Mouse (Mus musculus) erythroblast, adult 5-6 weeks (primary cell): Measurements from ENCODE around the gene Thsd1. TPM values are rescaled to one million over a fixed set of nuclear protein-coding genes. Genes with fewer than 3 reads are reported as not detected.
A peak's percentile ranks its signal among the peaks of the same experiment; 100 is the strongest.

ENCODE experiments used
- ATAC-seq: replicated peaks from 2 replicates; pipeline ENCODE4 v1.8.0; 2016; ENCODE audit warnings: moderate number of reproducible peaks, mild to moderate bottlenecking, moderate TSS enrichment, inconsistent platforms; ENCODE audit not compliant: poor library complexity, low FRiP score, severe bottlenecking
- total RNA-seq, 2 experiments: library from RNA; stranded (forward) in 1 of 2; stranded (reverse) in 1 of 2; fragments of 150-400 nt in 1 of 2; fragments of 200-764, 138-1000 nt in 1 of 2; gene quantifications; 2 replicates each; pipeline versions ENCODE4 v1.2.3 to v1.2.4; 2015 to 2017; ENCODE audit warnings: low replicate concordance in 2 of 2

Thsd1 gene
- total RNA-seq (2015; ENCODE audit: low replicate concordance): 0.21 and 0.58 TPM in 2 replicates
- total RNA-seq (2017; ENCODE audit: low replicate concordance): 0.28 TPM in 1 of 2 replicates, not detected in the other

DNA sequence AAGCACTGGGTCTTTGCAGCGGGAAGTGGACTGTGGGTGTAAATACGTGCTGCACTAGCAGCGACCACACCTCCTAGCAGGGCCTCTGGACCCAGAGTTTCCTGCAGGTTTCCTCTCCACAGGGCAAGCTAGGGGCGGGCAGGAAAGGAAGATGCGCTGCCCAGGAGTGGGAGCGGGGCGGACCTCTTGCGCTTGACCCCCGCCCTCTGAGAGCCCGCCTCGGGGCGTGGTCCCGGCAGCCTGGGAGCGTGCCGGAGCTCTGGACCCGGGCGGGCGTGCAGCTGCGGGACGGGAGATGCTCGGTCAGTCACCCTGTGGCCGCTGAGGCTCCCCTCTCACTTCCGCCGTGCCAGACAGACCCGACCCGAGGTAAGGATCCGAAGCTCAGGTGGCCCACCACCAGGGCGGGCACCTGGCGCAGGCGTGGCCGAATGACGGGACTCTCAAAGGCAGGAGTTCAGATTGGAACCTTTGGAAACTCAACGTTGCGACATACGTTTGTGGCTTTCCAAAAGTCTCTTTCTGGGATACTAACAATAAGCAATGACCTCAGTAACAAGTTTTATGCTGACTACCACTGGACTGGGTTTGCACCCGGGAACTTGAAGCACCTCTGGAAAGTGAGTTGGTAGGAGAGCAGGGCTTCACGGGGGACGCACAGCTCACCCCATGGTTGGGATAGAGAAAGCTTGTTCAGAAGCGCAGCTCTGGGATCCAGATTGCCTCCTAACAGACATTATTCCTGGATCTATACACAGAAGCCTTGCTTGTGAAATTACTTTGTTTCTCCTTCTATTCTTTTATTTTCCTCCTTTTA lies at the start of gene Thsd1:
Gene Thsd1, plus strand, starts transcription at position 253 of the 817 bp plus-strand sequence.
- ATAC-seq: no peak

GRCm38 (mm10) chr8:22184884-22185283 lies 42.2 kb upstream of the Thsd1 start:
- ATAC-seq: peak; percentile 90

DNA sequence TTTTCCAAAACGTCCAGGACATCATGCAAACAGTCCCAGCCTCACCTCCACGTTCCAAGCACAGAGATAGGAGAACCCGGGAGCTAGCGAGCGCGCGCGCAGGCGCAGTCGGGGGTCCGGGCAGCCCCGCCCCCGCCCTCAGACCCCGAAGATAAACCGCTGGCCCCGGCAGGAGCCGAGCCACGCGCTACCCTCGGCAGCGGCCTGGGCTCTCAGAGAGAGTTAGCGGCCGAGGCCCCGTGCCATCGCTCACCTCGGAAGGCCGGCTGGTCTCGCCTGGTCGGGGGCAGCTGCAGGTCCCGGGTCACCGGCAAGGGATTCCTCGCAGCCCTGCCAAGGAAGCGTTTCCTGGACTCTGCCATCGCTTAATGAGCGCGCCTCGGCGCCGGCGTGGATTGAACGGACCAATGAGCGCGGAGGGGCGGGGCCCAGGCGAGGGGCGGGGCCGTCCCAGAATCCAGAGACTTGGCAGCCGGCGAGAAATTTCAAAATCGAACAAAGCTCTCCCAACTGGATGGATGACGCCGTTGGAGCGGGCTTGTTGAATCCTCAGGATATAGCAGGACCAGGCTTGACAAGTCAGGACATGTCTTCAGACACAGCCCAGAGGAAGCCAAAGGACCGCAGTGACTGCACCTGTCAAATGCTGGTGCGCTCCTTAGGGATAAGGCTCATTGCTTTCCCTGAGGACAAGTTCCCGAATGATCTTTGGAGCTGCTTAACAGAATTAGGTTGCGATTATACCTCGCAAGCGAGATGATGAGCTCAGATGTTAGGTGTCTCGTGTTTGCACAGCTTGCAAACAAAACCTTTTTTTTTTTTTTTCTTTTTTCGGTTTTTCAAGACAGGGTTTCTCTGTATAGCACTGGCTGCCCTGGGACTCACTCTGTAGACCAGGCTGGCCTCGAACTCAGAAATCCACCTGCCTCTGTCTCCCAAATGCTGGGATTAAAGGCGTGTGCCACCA lies 41.4 kb upstream of the Thsd1 start, which contains the start of gene Ckap2:
Gene Ckap2, minus strand, starts transcription at position 389 of the 967 bp plus-strand sequence.
- peak; percentile 91 for ATAC-seq

DNA sequence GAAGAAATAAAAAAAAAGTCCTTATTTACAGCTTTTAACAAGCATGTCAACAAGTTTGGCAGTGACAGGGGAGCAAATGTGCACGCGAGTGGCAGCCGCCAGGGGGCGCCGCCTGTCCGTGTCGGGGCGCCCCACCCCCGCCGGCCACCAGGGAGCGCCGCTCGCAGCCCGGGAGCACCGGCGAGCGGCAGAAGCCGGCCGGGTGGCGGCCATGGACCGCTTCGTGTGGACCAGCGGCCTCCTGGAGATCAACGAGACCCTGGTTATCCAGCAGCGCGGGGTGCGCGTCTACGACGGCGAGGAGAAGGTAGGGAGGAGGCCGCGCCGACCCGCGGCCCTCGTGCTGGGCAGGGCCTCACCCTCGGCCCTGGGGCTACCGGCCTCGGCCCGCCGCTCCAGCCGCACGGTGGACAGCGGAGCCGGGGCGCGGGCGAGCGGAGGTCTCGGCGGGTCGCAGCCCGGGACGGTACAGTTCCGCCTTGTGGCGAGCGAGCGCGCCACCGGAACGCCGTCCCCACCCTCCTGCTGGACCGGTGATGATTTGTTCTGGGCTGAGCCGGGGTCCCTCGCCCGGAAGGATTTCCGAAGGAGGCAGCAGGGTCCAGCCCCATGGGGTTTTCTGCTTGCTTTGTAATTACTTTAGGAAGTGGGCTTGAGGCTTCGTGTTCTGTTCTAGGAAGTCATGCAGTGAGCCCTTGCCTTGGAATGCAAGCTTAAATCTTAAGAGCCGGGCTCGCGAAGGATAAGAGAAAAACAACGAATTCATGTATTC lies 34.3 kb upstream of the Thsd1 start, which contains the start of gene Vps36:
Gene Vps36, plus strand, starts transcription at position 150 of the 772 bp plus-strand sequence.
- peak; percentile 92 for ATAC-seq

DNA sequence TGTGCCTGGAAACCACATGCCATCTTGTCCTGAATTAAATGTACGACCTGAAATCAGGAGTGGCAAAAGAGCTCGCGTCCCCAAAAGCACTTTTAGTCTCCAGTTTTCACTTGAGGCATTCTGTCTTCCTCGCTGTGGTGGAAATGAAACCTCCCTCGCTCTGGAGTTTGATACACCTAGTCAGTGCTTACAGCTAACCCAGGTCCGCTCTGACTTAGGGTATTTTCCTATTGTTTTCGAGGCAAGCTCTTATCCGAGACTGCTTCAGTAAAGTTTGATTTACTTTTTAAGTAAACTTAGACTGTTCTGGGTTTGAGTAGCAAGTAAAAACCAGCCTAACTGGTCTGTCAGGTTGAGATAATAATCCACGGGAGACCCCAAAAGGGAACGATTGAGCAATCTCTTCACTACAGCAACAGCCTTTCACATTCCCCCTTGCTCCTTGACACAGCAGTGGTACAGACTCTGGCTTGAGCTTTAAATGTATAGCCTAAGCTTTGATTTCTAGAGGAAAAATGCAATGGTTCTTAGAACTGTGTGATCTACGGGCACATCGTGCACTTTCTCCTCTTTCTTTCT lies 33.6 kb upstream of the Thsd1 start:
- peak; percentile 63 for ATAC-seq

DNA sequence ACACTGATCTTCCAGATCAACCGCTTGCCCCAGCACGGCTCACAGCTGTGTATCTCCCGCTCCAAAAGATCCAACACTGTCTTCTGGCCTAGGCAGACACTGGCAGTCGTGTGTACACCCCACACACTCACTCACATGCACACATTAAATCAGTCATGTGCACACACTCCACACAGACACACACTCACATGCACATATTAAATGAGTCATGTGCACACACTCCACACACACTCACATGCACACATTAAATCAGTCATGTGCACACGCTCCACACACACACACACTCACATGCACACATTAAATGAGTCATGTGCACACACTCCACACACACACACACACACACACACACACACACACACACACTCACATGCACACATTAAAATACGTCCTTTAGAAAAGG lies 29.2 kb upstream of the Thsd1 start:
- ATAC-seq: no peak

- peak; percentile 46; the same call in 1 of the 2 replicates for ATAC-seq
Measured at GRCm38 (mm10) chr8:22199481-22199880, 27.6 kb upstream of the Thsd1 start.

GRCm38 (mm10) chr8:22207535-22207934 lies 19.6 kb upstream of the Thsd1 start:
- ATAC-seq: no peak

- ATAC-seq: no peak
Measured at GRCm38 (mm10) chr8:22209012-22209411, 18.1 kb upstream of the Thsd1 start.

DNA sequence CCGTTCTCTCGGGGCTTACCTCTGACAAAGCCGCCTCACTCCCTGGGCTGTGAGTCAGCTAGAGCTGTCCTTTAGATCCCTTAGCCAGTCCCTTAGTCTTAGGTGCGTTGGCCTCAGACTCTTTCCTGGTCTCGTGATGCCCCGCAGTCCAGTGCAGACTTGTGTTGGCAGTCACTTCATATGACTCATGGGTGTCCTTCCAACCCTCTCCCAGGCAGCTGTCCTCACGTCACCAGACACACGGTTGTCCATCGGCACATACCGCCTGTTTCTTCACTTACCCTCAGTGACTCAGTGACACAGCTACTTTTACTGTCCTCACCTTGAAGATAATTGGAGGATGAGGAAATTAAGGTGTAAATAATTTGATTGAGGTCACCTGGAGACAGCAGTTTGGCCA lies 12.3 kb upstream of the Thsd1 start:
- no peak for ATAC-seq

- no peak for ATAC-seq
Measured at GRCm38 (mm10) chr8:22226361-22226760, 752 bp upstream of the Thsd1 start.

GRCm38 (mm10) chr8:22228621-22229020 lies 1.5 kb downstream of the Thsd1 start:
- no peak for ATAC-seq

DNA sequence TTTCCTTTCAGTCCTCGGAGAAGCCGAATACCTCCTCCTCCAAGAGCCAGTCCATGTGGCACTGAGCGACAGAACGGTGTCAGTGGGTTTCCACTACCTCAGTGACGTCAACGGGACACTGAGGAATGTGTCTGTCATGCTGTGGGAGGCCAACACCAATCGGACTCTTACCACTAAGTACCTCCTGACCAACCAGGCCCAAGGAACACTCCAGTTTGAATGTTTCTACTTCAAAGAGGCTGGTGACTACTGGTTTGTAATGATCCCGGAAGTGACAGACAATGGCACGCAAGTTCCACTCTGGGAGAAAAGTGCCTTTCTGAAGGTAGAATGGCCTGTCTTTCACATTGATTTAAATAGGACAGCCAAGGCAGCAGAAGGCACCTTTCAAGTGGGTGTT lies 15.9 kb downstream of the Thsd1 start:
- ATAC-seq: no peak

DNA sequence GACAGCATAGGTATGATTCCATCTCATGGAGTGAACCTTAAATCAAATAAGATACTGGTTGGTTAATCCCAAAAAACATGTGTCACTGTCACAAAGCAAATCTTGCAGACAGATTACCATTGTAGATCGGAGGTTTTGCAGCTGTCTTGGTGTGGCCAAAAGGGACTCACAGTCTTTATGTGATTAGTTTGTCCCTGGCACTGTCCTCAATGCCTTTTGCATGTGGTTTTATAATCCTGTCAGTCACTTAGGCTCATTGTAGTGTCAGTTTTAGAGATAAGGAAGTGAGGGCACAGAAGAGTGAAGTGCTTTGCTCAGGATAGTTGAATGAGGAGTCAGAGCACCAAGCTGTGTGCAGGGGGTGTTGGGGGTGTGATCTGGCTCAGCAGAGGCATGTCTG lies 18.6 kb downstream of the Thsd1 start:
- no peak for ATAC-seq

DNA sequence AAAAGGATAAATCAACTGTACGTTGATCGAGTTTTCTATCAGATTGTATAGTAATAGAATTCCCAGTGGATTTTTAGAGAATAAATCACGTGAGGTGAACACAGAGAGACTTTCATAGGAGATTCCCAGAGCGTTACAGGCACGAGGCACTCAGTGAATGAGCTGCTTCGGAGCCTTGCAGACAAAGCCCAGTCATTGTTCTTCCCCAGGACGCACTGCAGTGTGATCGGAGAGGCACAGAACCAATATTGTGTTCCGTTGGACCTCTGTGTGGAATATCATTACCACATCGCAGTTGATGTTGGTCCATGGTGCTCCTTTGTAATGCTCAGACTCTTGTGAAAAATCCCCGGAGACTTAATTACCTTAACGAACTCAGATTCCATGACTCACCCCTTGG lies 20.8 kb downstream of the Thsd1 start:
- ATAC-seq: no peak

DNA sequence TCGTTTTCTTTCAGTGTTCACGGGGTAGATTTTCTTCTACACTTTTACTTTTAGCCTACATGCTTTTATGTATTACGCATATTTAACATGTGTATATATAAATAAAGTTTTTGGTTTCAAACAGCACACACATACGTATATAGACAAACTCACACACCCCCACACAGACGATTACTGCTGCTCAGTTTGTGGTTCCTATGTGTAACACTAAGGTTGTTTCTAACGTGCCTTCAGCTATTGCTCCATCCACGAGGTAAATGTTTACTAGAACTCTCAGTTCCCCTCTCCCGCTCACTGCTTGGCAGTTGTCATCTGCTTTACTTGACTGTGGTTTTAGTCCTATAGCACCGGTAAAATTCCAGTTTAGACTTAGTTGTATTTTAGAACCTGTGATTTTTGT lies 22.0 kb downstream of the Thsd1 start:
- no peak for ATAC-seq

GRCm38 (mm10) chr8:22258946-22259450 lies 31.9 kb downstream of the Thsd1 start:
- ATAC-seq: no peak

DNA sequence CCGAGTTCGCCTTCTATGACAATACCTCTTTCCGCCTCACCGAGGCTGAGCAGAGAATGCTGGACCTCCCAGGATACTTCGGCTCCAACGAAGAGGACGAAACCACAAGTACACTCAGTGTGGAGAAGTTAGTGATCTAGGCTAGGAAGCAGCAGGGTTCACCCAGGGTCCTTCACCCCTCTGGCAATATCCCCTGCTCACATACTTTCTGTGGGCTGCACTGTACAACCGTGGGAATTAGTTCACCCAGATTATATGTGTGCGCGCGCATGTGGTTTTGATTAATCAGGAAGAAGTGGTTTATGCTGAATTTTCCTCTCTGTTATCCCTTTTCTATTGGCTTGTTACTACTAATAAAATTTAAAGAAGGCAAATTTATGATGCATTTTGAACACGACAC lies 32.4 kb downstream of the Thsd1 start:
- no peak for ATAC-seq

GRCm38 (mm10) chr8:22260091-22260722 lies 33.1 kb downstream of the Thsd1 start:
- ATAC-seq: no peak
